Mouse (Mus musculus) stomach, embryonic 16.5 days (tissue): ENCODE measurements around the gene Ankrd6. TPM values are rescaled to one million over a fixed set of nuclear protein-coding genes. Genes with fewer than 3 reads are reported as not detected.
A peak's percentile ranks its signal among the peaks of the same experiment; 100 is the strongest.

ENCODE experiments used
- ATAC-seq: fragments of 200-750 bp; cut with Nextera tagmentation; 2 replicates; pipeline ENCODE4 v1.8.0; 2017; ENCODE audit warnings: moderate number of reproducible peaks, moderate TSS enrichment; ENCODE audit not compliant: insufficient read depth, low FRiP score
- H3K27ac ChIP-seq: fragments of 300-500 bp; sonication (generic); 2 replicates; pipeline ENCODE4 v1.5.1; 2014; ENCODE audit warnings: low read length
- H3K27me3 ChIP-seq: fragments of 300-500 bp; sonication (generic); 2 replicates; pipeline ENCODE4 v1.6.1; 2014; ENCODE audit warnings: low read length, control low read depth, mixed read lengths; ENCODE audit not compliant: control insufficient read depth, insufficient read depth
- H3K36me3 ChIP-seq: fragments of 300-500 bp; sonication (generic); 2 replicates; pipeline ENCODE4 v1.6.1; 2014; ENCODE audit warnings: low read length; ENCODE audit not compliant: control insufficient read depth, insufficient read depth
- H3K4me1 ChIP-seq: fragments of 300-500 bp; sonication (generic); 2 replicates; pipeline ENCODE4 v1.6.1; 2014; ENCODE audit warnings: low read length, control low read depth, mixed read lengths; ENCODE audit not compliant: control insufficient read depth, insufficient read depth
- H3K4me2 ChIP-seq: fragments of 300-500 bp; sonication (generic); 2 replicates; pipeline ENCODE4 v1.6.1; 2014; ENCODE audit warnings: low read depth, low read length, mixed read lengths
- H3K4me3 ChIP-seq: fragments of 300-500 bp; sonication (generic); replicated peaks from 2 replicates; pipeline ENCODE4 v1.5.1; 2014; ENCODE audit warnings: mild to moderate bottlenecking, low read length
- H3K9ac ChIP-seq: fragments of 300-500 bp; sonication (generic); 2 replicates; pipeline ENCODE4 v1.6.1; 2014; ENCODE audit warnings: low read length
- H3K9me3 ChIP-seq: fragments of 300-500 bp; sonication (generic); replicated peaks from 2 replicates; pipeline ENCODE4 v1.6.1; 2016; ENCODE audit warnings: low read length, control low read depth; ENCODE audit not compliant: control insufficient read depth
- WGBS: fragments of 180-500 bp; shearing (Covaris S2); extraction: QIAGEN DNeasy Blood & Tissue Kit; methylation state at CpG from one replicate; pipeline ENCODE4 v1.1.7; 2014; 5-methylcytosine and 5-hydroxymethylcytosine counted together
- polyA plus RNA-seq: library from polyadenylated mRNA; unstranded; fragments of >200 nt; fragmentation: Nextera tagmentation; extraction: Ambion mirVana; gene quantifications from 2 replicates; pipeline ENCODE4 v1.2.1, GENCODE M21; 2015

Ankrd6 gene
- polyA plus RNA-seq, 1 experiment from 2014 or later: 6.3 TPM

DNA sequence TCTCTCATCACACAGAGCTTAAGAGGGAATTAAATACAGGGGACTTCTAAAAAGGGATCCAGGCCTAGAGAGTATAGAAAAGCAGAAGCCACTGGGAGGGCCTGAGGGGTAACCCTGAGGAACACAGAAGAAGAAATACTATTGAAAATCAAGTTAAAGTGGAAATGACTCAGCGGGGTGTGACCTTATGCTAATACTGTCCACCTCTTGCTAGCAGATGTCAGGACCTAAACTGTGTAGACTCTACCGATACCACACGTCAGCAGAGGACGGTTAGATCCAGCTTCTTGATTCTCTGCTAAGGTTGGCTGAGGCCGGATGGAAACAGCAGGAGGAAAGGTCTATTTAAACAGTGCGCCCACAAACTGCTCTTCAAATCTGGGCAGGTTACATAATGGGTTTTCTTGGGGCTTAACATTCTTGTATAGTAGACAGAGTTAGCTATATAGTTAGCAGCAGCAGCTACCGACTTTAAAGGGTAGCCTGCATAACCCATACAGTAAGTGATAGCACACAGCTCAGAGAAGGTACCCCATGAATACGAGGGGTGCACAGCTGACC, 78.4 kb downstream of the Ankrd6 start:
- no peak overlapping the region for H3K9ac ChIP-seq
- no peaks in the 10 kb centered on the region for H3K27me3 ChIP-seq

DNA sequence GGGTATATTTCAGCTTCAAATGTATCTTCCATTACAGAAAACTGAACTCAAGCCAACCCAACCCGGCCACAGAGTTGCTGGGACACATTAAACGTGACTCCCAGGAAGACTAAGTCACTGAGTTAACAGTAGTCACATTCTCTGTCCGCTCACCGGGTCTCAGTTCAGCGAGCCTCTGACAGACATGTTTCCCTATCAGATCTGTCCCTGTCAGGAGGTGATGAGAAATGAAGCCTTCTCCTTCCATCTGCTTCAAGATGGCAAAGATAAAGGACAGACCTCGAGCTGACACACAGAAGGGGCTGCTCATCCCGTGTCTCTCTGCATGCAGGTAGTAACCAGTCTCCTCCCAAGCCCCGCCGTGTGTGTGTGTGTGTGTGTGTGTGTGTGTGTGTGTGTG, 81.3 kb downstream of the Ankrd6 start:
- Histone ChIP-seq H3K9me3 (no peaks in the 10 kb centered on the region), H3K27ac (no peak overlapping the region), H3K36me3 (no peaks in the 10 kb centered on the region), H3K4me3 (no peak overlapping the region), H3K9ac (no peak overlapping the region), H3K4me1 (no peaks in the 10 kb centered on the region), H3K27me3 (no peaks in the 10 kb centered on the region), H3K4me2 (no peak overlapping the region)
- WGBS: 46% methylated on average over 9 of the region's 9 CpGs
- ATAC-seq: no peak

More for the DNA sequence above, 78.4 kb downstream of the Ankrd6 start:
- ATAC-seq: no peak
- no peaks in the 10 kb centered on the region for H3K4me1 ChIP-seq
- no peaks in the 10 kb centered on the region for H3K9me3 ChIP-seq
- no peak overlapping the region for H3K27ac ChIP-seq
- no peak overlapping the region for H3K4me3 ChIP-seq
- no peaks in the 10 kb centered on the region for H3K36me3 ChIP-seq
- H3K4me2 ChIP-seq: no peak overlapping the region
- 74% methylated on average over 8 of the region's 8 CpGs for WGBS

DNA sequence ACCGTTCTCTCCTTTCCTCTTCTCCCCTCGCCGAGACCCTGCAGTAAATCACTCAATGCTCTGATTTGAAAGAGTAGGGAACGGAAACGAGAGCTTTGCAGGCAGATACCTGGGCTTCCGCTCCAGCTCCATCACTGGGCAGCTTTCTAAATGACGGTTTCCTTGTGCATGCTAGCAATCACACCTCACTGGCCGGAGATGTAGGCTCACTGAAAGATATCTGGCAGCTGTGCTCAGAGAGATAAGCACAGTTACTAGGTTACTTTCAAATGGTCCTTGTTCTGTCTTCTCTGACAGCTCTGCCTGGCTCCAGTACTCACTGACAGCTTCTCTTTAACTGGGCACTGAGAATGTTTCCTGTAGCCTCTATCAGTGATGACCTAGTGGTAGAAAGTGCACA, 81.8 kb downstream of the Ankrd6 start:
- ATAC-seq: no peak
- H3K4me2 ChIP-seq: no peak overlapping the region
- no peaks in the 10 kb centered on the region for H3K9me3 ChIP-seq
- no peak overlapping the region for H3K27ac ChIP-seq
- no peak overlapping the region for H3K4me3 ChIP-seq
- no peaks in the 10 kb centered on the region for H3K27me3 ChIP-seq
- H3K36me3 ChIP-seq: no peaks in the 10 kb centered on the region
- 24% methylated on average over 8 of the region's 8 CpGs for WGBS
- no peak overlapping the region for H3K9ac ChIP-seq
- H3K4me1 ChIP-seq: no peaks in the 10 kb centered on the region

DNA sequence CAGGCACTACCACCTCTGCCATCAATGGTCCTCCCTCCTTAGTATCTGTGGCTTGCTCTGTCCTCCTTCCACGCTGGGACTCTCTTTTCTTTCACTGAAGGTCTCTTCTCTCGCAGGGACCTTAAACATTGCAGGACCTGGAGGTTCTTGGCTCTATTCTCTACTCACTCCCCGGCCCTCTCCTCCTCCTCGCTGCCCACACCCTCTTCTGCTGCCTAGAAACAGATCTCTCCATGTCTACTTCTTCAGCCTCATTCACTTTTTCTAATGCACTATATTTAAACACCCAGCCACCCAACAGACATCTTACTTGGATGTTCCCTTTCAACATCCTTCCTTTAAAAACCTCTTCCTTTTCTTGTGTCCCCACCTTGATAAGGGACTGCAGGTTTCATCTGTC, 82.2 kb downstream of the Ankrd6 start:
- Histone ChIP-seq H3K27me3 (no peaks in the 10 kb centered on the region), H3K4me3 (no peak overlapping the region), H3K4me1 (no peaks in the 10 kb centered on the region), H3K9ac (no peak overlapping the region), H3K4me2 (no peak overlapping the region), H3K27ac (no peak overlapping the region), H3K9me3 (no peaks in the 10 kb centered on the region), H3K36me3 (no peaks in the 10 kb centered on the region)
- 80% methylated on average over 4 of the region's 4 CpGs for WGBS
- no peak for ATAC-seq

DNA sequence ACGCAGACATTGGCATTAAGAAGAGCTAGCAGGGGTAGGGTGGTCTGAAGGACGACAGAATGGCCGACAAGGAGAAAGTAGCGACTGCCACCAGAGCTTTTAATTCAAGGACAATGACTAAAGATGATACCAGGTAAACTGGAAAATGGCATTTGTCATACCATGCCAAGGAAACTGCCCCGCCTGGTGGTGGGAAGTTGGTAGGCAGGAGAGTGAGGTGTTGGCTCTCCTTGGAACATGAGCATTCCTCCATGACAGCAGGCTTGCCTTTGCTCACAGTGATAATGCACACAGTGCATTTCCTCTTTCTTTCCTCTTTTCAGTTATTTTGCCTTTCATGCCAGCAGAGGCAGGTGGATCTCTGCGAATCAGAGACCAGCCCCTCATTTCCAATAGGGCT, 83.2 kb downstream of the Ankrd6 start:
- Histone ChIP-seq H3K27ac (no peak overlapping the region), H3K4me2 (no peak overlapping the region), H3K9ac (no peak overlapping the region), H3K27me3 (no peaks in the 10 kb centered on the region), H3K9me3 (no peaks in the 10 kb centered on the region), H3K4me3 (no peak overlapping the region), H3K4me1 (no peaks in the 10 kb centered on the region), H3K36me3 (no peaks in the 10 kb centered on the region)
- WGBS: 82% methylated on average over 6 of the region's 6 CpGs
- ATAC-seq: no peak

DNA sequence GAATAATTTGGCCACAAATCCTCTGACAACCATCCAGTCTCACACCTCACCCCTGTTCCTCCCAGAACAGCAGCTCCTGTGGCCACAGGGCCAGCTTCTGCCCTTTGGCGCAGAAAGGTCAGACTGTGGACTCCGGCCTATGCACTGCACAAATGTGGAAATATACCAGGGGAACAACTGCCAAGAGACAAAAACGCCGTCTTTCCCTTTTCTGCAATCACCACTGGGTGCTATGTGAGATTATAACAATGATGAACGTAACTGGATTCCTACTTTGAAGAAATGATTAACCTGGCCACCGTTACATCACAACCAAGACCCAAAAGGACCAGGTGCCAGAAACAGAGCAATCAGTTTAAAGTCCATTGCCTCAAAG, 85.8 kb downstream of the Ankrd6 start:
- H3K9ac ChIP-seq: no peak overlapping the region
- H3K9me3 ChIP-seq: no peaks in the 10 kb centered on the region
- H3K27ac ChIP-seq: no peak overlapping the region
- H3K4me1 ChIP-seq: no peaks in the 10 kb centered on the region
- no peaks in the 10 kb centered on the region for H3K36me3 ChIP-seq
- no peaks in the 10 kb centered on the region for H3K27me3 ChIP-seq
- no peak overlapping the region for H3K4me3 ChIP-seq
- ATAC-seq: no peak
- no peak overlapping the region for H3K4me2 ChIP-seq
- WGBS: 87% methylated on average over 6 of the region's 6 CpGs

DNA sequence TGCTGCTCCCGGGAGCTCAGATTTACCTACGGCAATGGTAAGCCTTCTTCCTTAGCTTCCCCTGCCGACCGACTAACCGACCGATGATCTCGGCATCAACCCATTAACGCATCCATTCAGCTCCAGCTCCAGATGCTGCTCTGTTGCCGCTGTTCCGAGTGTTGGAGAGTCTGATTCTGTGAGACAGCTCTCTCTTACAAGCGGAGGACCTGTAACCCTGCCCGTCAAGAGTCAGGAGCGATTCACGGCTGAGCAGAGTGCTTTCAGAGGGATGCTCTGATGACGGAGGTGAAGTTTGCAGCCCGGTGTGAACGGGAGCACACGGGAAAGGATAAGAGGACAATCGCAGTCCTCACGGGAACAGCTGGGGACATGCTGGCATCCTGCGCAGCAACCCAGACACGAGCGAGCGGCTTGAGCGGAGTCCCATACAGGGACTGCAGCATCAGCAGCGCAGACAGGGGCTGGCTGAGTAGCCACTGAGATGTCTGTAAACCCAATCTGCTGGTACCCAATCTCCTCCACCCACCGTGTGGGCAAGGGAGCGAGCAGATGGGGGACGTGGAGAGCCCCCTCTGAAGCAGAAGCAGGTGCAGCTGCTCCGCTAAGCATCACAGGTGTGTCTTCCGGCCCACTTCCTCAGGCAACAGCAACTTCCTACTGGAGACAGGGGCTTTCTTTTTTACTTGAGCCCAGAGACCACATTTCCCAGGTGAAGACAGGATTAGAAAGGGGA, 86.3 kb downstream of the Ankrd6 start:
- no peak overlapping the region for H3K27ac ChIP-seq
- 52% methylated on average over 31 of the region's 31 CpGs for WGBS
- 0 out of 2 replicates have a peak overlapping the region, but pooled peaks have one; percentile 2 for H3K4me3 ChIP-seq
- H3K36me3 ChIP-seq: no peaks in the 10 kb centered on the region
- no peak for ATAC-seq
- no peaks in the 10 kb centered on the region for H3K4me1 ChIP-seq
- H3K9ac ChIP-seq: 0 out of 2 replicates have a peak overlapping the region, but pooled peaks have one; percentile 0
- no peaks in the 10 kb centered on the region for H3K27me3 ChIP-seq
- H3K9me3 ChIP-seq: no peaks in the 10 kb centered on the region
- no peak overlapping the region for H3K4me2 ChIP-seq

DNA sequence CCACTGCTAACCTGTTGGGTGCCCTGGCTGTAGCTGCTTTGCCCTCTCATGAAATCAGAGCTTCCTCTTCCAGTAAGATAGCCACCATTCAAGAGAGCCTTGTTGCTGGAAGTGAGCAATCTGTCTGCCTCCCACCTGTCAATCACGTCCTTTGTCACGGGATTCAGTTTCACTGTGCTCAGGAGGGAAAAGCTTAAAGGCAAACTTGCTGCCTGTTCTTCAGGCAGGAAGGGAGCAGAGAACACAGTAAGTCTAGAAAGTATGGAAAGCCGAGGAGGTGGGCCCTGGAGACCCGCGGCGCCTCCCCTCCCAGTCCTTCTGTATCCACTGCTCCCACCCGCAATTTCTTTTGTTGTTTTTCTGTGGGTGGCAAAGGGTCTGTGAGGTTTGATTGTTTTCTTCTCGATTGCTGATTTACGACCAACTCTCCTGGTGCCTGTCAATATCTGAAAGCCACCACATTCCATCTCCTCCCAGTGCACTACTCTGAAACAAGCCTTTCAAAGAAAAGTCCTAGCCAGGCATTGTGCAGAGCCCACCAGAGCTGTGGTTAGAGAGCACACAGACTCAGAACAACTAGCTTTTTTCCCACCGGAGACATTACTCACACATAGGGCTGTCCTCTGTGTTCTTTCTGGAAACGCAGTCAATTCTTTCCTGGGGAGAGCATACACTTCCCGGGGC, 87.1 kb downstream of the Ankrd6 start:
- H3K4me3 ChIP-seq: 0 out of 2 replicates have a peak overlapping the region, but pooled peaks have one; percentile 2
- no peaks in the 10 kb centered on the region for H3K4me1 ChIP-seq
- ATAC-seq: no peak
- 33% methylated on average over 12 of the region's 12 CpGs for WGBS
- H3K9ac ChIP-seq: 0 out of 2 replicates have a peak overlapping the region, but pooled peaks have one; percentile 0
- no peak overlapping the region for H3K27ac ChIP-seq
- H3K36me3 ChIP-seq: no peaks in the 10 kb centered on the region
- H3K4me2 ChIP-seq: no peak overlapping the region
- no peaks in the 10 kb centered on the region for H3K9me3 ChIP-seq
- H3K27me3 ChIP-seq: no peaks in the 10 kb centered on the region

DNA sequence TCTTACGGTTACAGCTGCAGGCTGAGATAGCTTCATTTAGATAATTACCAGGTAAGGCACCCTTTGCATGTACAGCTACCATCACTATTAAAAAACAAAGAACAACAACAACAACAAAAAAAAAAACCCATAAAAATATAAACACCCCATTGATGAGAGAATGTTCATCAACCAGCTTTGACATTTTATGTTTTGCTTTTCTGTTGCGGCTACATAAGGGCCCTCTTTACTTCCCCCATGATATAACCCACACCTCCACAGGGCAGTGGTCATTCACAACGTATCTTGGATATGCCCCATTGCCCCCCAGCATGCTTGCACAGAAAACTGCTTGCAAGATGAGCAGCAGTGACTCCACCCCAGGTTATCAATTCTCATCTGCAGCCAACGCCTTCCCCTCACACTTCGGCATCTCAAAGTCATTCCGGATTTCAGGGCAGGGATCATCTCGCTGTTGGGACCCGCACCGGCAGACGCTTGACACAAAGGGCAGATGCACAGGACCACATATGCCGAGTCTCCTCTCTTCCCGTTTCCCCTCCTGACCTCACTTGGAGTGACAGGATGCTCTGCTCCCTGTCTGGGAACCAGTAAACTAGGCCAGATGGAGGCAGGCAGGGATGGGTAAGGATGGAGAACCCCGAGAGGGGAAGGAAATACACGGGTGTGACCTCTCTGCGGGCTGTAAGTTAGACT, 87.7 kb downstream of the Ankrd6 start:
- Histone ChIP-seq H3K36me3 (no peaks in the 10 kb centered on the region), H3K4me2 (no peak overlapping the region), H3K9me3 (no peaks in the 10 kb centered on the region), H3K4me1 (no peaks in the 10 kb centered on the region), H3K4me3 (no peak overlapping the region), H3K27me3 (no peaks in the 10 kb centered on the region), H3K27ac (no peak overlapping the region), H3K9ac (no peak overlapping the region)
- no peak for ATAC-seq
- WGBS: 52% methylated on average over 15 of the region's 15 CpGs
